Mouse (Mus musculus): ENCODE measurements around the gene Rhox4f. TPM values are rescaled to one million over a fixed set of nuclear protein-coding genes. Genes with fewer than 3 reads are reported as not detected.
"Not testable (repeated sequence)": the region's sequence is repeated elsewhere in the genome, so short reads cannot be mapped to it uniquely, and the experiment has no call there.

Gene Rhox4f
- total RNA-seq (2021): not detected

- intact Hi-C loops (cut with DNase I); DNase-seq: not testable (repeated sequence)
These were observed at the start of gene Rhox4f for GRCm38 (mm10) chrX:37607604-37608003. Gene Rhox4f (minus strand): TSS chrX:37607704.

DNA sequence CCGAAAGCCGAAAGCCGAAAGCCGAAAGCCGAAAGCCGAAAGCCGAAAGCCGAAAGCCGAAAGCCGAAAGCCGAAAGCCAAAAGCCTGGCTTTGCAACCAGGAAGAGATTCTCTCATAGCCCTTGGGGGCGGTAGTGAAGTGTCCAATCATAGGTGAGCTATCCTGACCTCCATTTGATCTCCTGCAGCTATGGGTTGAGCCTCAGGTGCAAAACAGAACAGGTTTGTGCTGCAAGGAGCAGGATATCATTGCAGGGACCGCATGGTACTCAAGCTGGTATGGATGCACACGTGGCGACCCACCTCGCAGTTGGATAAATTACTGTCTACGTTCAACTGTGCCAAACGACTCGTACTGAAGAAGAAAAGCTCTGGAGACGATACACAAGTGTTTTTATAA lies 43.7 kb upstream of the Rhox4f start, which contains the start of gene Rhox4g:
Rhox4g (minus strand) TSS at position 101 of the 400 bp plus-strand sequence.
- intact Hi-C loops (cut with DNase I); DNase-seq: not testable (repeated sequence)

GRCm38 (mm10) chrX:37643370-37643769 lies 35.9 kb upstream of the Rhox4f start, which contains the start of gene Rhox2g:
Gene Rhox2g (minus strand): TSS chrX:37643470.
- DNase-seq; intact Hi-C loops (cut with DNase I): not testable (repeated sequence)

DNA sequence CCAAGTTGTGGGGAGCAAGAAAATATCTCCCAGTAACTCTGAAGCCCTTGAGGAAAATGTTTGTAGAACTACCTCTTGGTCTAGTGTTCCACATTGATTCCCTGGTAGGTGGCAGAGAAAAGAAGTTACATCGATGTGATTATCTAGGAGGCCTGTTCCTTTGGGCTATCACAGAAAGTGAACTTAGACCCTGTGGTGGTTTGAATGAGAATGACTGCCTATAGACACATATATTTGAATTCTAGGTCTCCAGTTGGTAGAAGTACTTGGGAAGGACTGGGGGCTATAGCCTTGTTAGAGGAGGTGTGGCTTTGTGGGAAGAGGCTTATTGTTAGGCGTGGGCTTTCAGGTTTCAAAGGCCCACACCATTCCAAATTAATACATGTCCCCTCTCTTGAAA lies 21.0 kb upstream of the Rhox4f start, which contains the start of gene Rhox3g:
Rhox3g (minus strand) TSS at position 101 of the 400 bp plus-strand sequence.
- intact Hi-C loops (cut with DNase I); DNase-seq: not testable (repeated sequence)

GRCm38 (mm10) chrX:37580692-37581091 lies 26.8 kb downstream of the Rhox4f start, which contains the start of gene Rhox3f:
Gene Rhox3f (plus strand): TSS chrX:37580992.
- DNase-seq; intact Hi-C loops (cut with DNase I): not testable (repeated sequence)

- intact Hi-C loops (cut with DNase I); DNase-seq: not testable (repeated sequence)
These were observed 34.9 kb downstream of the Rhox4f start for GRCm38 (mm10) chrX:37572638-37573037.

GRCm38 (mm10) chrX:37571105-37571504 lies 36.4 kb downstream of the Rhox4f start, which contains the start of gene Rhox2f:
Gene Rhox2f (plus strand): TSS chrX:37571405.
- DNase-seq; intact Hi-C loops (cut with DNase I): not testable (repeated sequence)

DNA sequence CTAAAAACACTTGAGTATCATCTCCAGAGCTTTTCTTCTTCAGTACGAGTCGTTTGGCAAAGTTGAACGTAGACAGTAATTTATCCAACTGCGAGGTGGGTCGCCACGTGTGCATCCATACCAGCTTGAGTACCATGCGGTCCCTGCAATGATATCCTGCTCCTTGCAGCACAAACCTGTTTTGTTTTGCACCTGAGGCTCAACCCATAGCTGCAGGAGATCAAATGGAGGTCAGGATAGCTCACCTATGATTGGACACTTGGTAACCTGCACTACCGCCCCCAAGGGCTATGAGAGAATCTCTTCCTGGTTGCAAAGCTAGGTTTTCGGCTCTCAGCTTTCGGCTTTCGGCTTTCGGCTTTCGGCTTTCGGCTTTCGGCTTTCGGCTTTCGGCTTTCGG lies 50.4 kb downstream of the Rhox4f start, which contains the start of gene Rhox4e:
Rhox4e (plus strand) TSS at position 301 of the 400 bp plus-strand sequence.
- DNase-seq; intact Hi-C loops (cut with DNase I): not testable (repeated sequence)

Other genes with a start within 250 kb of the Rhox4f start
- gene Rhox3a2, start 227.7 kb downstream of the Rhox4f start, total RNA-seq (2021): not detected
- not detected for gene Rhox4a2, start 216.9 kb downstream of the Rhox4f start, total RNA-seq (2021)
- gene Rhox2b, start 195.6 kb downstream of the Rhox4f start, total RNA-seq (2021): not detected
- gene Rhox4b, start 175.2 kb downstream of the Rhox4f start, total RNA-seq (2021): not detected
- not detected for gene Rhox2c, start 154.0 kb downstream of the Rhox4f start, total RNA-seq (2021)
- gene Rhox3c, start 149.1 kb downstream of the Rhox4f start, total RNA-seq (2021): not detected
- gene Rhox4c, start 127.4 kb downstream of the Rhox4f start, total RNA-seq (2021): not detected
- not detected for gene Rhox2d, start 114.3 kb downstream of the Rhox4f start, total RNA-seq (2021)
- gene Rhox4d, start 93.3 kb downstream of the Rhox4f start, total RNA-seq (2021): not detected
- gene Rhox2e, start 77.3 kb downstream of the Rhox4f start, total RNA-seq (2021): not detected
- gene Rhox3e, start 65.7 kb downstream of the Rhox4f start, total RNA-seq (2021): not detected
- gene Rhox4e, start 50.3 kb downstream of the Rhox4f start, total RNA-seq (2021): not detected
- gene Rhox2f, start 36.3 kb downstream of the Rhox4f start, total RNA-seq (2021): not detected
- not detected for gene Rhox3f, start 26.7 kb downstream of the Rhox4f start, total RNA-seq (2021)
- gene Rhox3g, start 20.9 kb upstream of the Rhox4f start, total RNA-seq (2021): not detected
- gene Rhox2g, start 35.8 kb upstream of the Rhox4f start, total RNA-seq (2021): not detected
- not detected for gene Rhox4g, start 43.6 kb upstream of the Rhox4f start, total RNA-seq (2021)
- gene Rhox3h, start 61.1 kb upstream of the Rhox4f start, total RNA-seq (2021): not detected
- gene Rhox2h, start 65.6 kb upstream of the Rhox4f start, total RNA-seq (2021): not detected
- 1 to 10 TPM; 3.9 to 4.5 TPM for gene Rhox5, start 197.1 kb upstream of the Rhox4f start, total RNA-seq (2021)
- gene Rhox6, start 219.2 kb upstream of the Rhox4f start, total RNA-seq (2021): not detected
- gene Rhox7a, start 224.0 kb upstream of the Rhox4f start, total RNA-seq (2021): not detected